Mouse (Mus musculus) small intestine, adult 2 months (tissue): ENCODE measurements around the gene Zdhhc4. TPM values are rescaled to one million over a fixed set of nuclear protein-coding genes. Genes with fewer than 3 reads are reported as not detected.

Source experiments
- H3K27ac ChIP-seq: fragments of 200-500 bp; 2 replicates; pipeline ENCODE4 v1.5.1; 2012; ENCODE audit warnings: low read depth, low read length, control low read depth, inconsistent platforms; ENCODE audit not compliant: insufficient read depth
- H3K27me3 ChIP-seq: fragments of 200-500 bp; 2 replicates; pipeline ENCODE4 v1.6.1; 2012; ENCODE audit warnings: mild to moderate bottlenecking, moderate library complexity, low read length, inconsistent platforms; ENCODE audit not compliant: control insufficient read depth, insufficient read depth
- H3K36me3 ChIP-seq: fragments of 200-500 bp; 2 replicates; pipeline ENCODE4 v1.6.1; 2012; ENCODE audit warnings: mild to moderate bottlenecking, low read length, control low read depth, inconsistent platforms; ENCODE audit not compliant: control insufficient read depth, insufficient read depth
- H3K4me1 ChIP-seq: fragments of 200-500 bp; 2 replicates; pipeline ENCODE4 v1.6.1; 2012; ENCODE audit warnings: low read length, inconsistent platforms, mixed read lengths; ENCODE audit not compliant: control insufficient read depth, insufficient read depth, insufficient read length
- H3K4me3 ChIP-seq: fragments of 200-500 bp; 2 replicates; pipeline ENCODE4 v1.5.1; 2012; ENCODE audit warnings: low read depth, mild to moderate bottlenecking, control low read depth, inconsistent platforms, low read length, moderate library complexity
- CTCF ChIP-seq: fragments of 200-500 bp; IDR thresholded peaks from 2 replicates; pipeline ENCODE4 v1.5.1; 2012; ENCODE audit warnings: low read depth, mild to moderate bottlenecking, control low read depth, inconsistent platforms, low read length, moderate library complexity, mixed read lengths; ENCODE audit not compliant: insufficient replicate concordance, insufficient read length; ENCODE audit errors: extremely low read depth
- POLR2A ChIP-seq: fragments of 200-500 bp; IDR thresholded peaks from 2 replicates; pipeline ENCODE4 v1.6.1; 2012; ENCODE audit warnings: low read depth, mild to moderate bottlenecking, control low read depth, inconsistent platforms, low read length, moderate library complexity
- WGBS: fragments of 180-500 bp; shearing (Covaris S2); methylation state at CpG from one replicate; pipeline ENCODE4 v1.1.7; 2018; 5-methylcytosine and 5-hydroxymethylcytosine counted together
- polyA plus RNA-seq: library from polyadenylated mRNA; depleted of rRNA; stranded (reverse); fragments of >200 nt; gene quantifications from 2 replicates; pipeline ENCODE4 v1.2.3, GENCODE M21; 2012

Gene Zdhhc4
- polyA plus RNA-seq, 1 experiment = 44.6 TPM

DNA sequence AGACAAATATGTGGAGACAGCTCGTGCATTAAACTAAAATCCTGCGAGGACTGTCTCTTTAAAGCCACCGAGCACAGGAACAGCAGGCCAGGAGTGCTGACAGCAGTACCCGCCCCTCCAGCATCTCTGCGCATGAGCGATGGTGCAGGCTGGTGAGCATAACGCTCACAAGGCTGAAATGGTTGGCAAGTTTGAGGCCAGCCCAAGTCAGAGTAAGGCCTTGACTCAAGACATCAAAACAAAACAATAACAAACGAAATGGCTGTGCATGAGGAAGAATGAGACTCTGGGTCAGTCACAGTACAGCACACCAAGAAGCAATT, 11.8 kb downstream of the Zdhhc4 start:
- WGBS = 92% methylated on average over 8 of the region's 8 CpGs
- TF ChIP-seq POLR2A (no peak), CTCF (no peak)

DNA sequence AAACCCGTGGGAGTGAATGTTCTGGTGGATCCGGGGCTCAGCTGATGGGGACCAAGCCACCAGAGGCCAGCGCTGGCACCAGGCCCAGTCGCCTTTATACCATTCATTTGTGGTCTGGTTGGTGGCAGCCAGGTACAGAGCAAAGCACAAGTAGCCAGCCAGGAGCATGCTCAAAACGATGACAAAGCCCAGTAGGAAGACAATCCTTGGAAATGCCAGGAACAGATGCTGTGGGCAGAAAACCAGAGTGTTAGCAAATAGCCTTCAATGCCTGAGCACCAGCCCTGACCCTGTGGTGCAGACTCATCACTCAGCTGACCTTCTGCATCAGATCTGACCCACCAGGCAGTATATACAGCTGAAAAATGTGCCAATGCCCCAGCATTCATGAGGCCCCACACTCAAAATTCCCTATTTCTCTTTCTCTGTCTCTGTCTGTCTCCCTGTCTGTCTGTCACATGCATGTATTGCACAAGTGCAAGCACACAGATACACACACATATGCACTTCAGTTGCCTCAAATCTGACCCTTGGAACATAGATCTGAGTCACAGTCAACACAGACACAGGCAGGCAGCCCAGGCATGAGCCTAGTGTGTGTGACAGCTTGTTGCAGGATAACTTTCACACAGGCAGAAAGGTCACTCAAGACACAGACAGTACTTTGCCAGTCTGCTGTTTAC, 12.3 kb downstream of the Zdhhc4 start:
- Histone ChIP-seq H3K4me3 (no peak overlapping the region), H3K4me1 (peaks cover 4% of the 10 kb centered on the region), H3K36me3 (peaks cover 27% of the 10 kb centered on the region), H3K27me3 (no peaks in the 10 kb centered on the region), H3K27ac (no peak overlapping the region)
- WGBS = 87% methylated on average over 5 of the region's 5 CpGs
- no peak for TF ChIP-seq CTCF
- TF ChIP-seq POLR2A = no peak

More for the DNA sequence above, 11.8 kb downstream of the Zdhhc4 start:
- H3K4me1 ChIP-seq = peaks cover 4% of the 10 kb centered on the region
- H3K4me3 ChIP-seq = no peak overlapping the region
- no peaks in the 10 kb centered on the region for H3K27me3 ChIP-seq
- peaks cover 30% of the 10 kb centered on the region for H3K36me3 ChIP-seq
- no peak overlapping the region for H3K27ac ChIP-seq

DNA sequence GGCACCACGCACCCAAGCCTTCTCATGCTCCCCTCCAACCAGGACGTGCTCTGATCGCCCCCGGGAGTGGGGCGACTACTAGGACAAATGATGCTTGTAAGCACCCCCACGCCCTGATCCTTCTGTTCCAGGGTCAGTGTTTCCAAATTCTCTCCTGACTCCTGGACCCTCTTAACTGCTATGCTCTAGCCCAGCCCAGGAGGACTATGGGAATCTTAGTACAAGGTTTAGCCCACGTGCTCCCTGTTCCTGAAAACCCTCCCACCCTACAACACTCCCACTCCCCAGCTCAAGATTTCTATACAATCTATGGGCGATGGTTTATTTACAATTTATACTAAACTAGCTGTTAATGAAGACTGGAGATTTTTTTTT, 13.6 kb downstream of the Zdhhc4 start:
- Histone ChIP-seq H3K27ac (no peak overlapping the region), H3K4me3 (peak overlapping the region; percentile 99), H3K4me1 (peaks cover 4% of the 10 kb centered on the region), H3K27me3 (no peaks in the 10 kb centered on the region), H3K36me3 (peaks cover 31% of the 10 kb centered on the region)
- 19% methylated on average over 8 of the region's 8 CpGs for whole genome bisulfite sequencing
- TF ChIP-seq POLR2A (no peak), CTCF (no peak)

DNA sequence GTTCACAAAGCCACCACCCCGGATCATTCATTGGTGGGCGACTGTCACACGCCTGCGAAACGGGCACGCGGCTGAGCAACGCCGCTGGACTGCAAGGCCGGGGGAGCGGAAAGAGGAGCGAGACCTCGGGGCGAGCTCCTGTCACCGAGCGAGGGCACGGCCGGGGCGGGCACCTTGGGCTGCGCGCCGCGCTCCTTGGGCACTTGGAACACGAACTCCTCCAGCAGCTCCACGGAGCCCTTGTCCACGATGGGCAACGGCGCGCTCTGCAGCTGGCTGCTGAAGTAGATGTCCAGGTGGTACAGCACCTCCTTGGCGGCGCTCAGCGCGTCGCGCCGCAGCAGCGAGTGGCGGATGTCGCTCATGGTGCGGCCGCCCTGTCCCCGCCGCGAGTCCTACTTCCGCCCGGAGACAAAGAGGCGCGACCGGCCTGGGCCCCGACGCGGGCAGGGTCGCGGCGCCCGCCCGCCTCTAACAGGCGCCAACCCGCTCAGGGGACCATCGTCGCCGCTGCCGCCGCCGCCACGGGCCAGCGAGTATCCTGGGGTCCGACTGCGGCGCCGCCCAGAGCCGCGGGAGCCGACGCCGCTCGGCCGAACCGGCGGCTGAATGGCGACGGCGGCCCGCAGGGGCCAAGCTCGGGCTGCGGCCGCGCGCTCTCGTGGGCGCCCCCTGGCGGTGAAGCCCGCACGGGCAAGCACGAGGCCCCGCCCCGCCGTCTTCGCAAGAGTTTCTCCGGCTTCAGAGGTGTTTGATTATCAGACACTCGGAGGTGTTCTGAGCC, 14.1 kb downstream of the Zdhhc4 start, which contains the start of gene E130309D02Rik:
TSS of gene E130309D02Rik (minus strand) at position 631 of the 784 bp plus-strand sequence.
- under 1% methylated on average over 101 of the region's 101 CpGs for WGBS
- H3K36me3 ChIP-seq = peaks cover 32% of the 10 kb centered on the region
- H3K27ac ChIP-seq = peak within 1 kb of the TSS; percentile 73
- H3K27me3 ChIP-seq = no peaks in the 10 kb centered on the region
- peak; percentile 88 for TF ChIP-seq CTCF
- peak; percentile 61 for TF ChIP-seq POLR2A
- H3K4me3 ChIP-seq = peak within 1 kb of the TSS; percentile 99
- peaks cover 4% of the 10 kb centered on the region for H3K4me1 ChIP-seq

DNA sequence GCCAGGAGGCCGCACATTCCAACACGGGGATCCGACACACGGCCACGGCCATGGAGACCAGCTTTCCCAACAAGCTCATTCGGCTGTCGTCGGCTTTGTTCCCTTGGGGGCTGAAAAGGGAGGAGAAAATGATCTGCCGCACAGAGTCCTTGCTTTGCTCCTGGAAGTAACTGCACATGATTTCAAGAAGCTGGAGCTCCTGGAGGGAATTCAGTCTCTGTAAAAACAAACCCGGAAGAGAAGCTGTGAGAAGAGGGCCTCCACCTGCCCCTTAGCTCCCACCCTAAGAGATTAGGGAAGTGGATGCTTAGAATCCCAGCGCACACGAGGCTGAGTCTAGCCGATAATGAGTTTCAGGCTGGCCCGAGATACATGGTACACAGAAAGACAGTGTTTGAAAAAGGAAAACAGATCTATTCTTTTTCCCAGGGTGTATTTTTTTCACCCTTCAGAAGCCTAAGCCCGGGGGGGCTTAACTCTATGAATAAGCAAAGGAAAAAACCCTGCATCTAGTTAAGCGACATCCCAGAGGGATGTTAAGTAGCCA, 14.8 kb downstream of the Zdhhc4 start:
- peaks cover 4% of the 10 kb centered on the region for H3K4me1 ChIP-seq
- peak overlapping the region; percentile 99 for H3K4me3 ChIP-seq
- H3K27ac ChIP-seq = peak overlapping the region; percentile 73; the same call in 1 of the 2 replicates
- H3K36me3 ChIP-seq = peaks cover 29% of the 10 kb centered on the region
- no peaks in the 10 kb centered on the region for H3K27me3 ChIP-seq
- WGBS = 6% methylated on average over 16 of the region's 16 CpGs
- no peak for TF ChIP-seq POLR2A
- no peak for TF ChIP-seq CTCF

DNA sequence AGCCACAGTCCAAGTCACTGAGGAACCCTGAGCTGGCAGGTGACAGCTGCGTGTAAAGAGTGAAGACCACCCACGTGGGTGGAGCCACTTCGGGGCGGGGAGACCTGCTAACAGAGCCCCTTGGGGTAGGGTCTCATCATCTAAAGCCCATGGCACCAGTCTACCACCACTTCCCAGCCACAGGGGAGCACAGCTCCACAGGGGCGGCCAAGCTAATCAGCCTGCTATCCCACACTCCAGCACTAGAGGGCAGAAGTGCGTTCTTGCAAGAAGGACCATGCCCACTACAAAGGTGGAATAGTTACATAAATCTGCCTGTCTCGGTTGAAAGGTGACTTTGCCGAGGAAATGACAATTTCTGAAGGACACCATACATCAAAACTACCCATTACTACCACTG, 17.2 kb downstream of the Zdhhc4 start:
- WGBS = 52% methylated on average over 8 of the region's 8 CpGs
- H3K36me3 ChIP-seq = peaks cover 42% of the 10 kb centered on the region

DNA sequence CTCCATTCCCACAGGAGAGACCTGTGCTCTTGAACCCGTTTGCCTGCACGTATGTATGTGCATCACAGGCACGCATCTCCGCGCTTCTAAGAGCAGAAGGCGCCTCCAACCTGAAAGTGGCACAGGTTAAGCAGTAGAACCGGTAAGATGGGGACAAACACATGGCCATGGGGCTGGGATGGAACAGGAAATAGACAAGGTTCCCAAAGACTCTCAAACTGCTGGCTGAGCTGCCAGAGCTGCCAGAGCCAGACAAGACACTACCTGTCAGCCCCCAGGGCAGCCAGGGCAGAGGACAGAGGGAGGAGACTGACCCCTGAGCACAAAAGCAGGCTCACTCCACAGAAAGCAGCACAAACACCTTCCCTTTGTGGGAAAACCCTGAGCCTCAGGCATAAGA, 19.1 kb downstream of the Zdhhc4 start:
- WGBS = 95% methylated on average over 7 of the region's 7 CpGs
- no peak overlapping the region for H3K27ac ChIP-seq
- H3K4me1 ChIP-seq = peaks cover 2% of the 10 kb centered on the region
- TF ChIP-seq CTCF = no peak
- TF ChIP-seq POLR2A = no peak
- H3K4me3 ChIP-seq = no peak overlapping the region
- no peaks in the 10 kb centered on the region for H3K27me3 ChIP-seq
- peaks cover 52% of the 10 kb centered on the region for H3K36me3 ChIP-seq

More for the DNA sequence above, 17.2 kb downstream of the Zdhhc4 start:
- no peak for TF ChIP-seq POLR2A
- TF ChIP-seq CTCF = peak; percentile 70; the same call in 1 of the 2 replicates
- H3K4me1 ChIP-seq = peaks cover 4% of the 10 kb centered on the region
- H3K27ac ChIP-seq = no peak overlapping the region
- H3K4me3 ChIP-seq = no peak overlapping the region
- H3K27me3 ChIP-seq = no peaks in the 10 kb centered on the region
